17 mouse cellular contexts compared by ENCODE assay signal in the genomic region with DNA sequence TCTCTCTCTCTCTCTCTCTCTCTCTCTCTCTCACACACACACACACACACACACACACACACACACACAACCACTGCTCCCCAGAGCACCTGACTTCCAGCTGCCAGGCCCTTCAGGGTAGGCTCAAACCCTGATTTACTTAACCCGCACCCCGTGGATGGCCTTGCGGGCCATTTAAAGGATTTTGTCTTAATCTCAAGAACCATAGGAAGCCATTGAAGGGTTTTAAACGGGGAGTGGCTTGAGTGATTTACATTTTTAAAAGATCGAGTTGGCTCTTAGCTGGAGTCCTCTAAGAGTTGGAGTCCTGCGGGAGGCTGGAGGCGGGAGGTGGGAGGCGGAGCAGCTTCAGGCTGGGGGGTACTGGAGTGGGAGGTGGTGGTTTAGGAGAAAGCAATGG. TPM values are rescaled to one million over a fixed set of nuclear protein-coding genes. Genes with fewer than 3 reads are reported as not detected.
A peak's percentile ranks its signal among the peaks of the same experiment; 100 is the strongest.
DNase-seq lines count a peak whose midpoint lies in the region; ATAC-seq and TF ChIP-seq lines count a peak whose summit lies in the region.
"Had no signal": no experiment of that assay in that cellular context is flagged by ENCODE, and none has a peak within 500 bp of the region (broad histone marks: within the 10 kb centered on the region; RNA-seq: fewer than 3 reads in every experiment).

No protein-coding gene starts in this region.

- H3K27me3 ChIP-seq in forebrain, embryonic 12.5 days: peaks cover 100% of the 10 kb centered on the region
- peaks cover 87% of the 10 kb centered on the region for H3K27me3 ChIP-seq in forebrain, embryonic 14.5 days (replicated peaks; ENCODE audit: control insufficient read depth, insufficient read depth, low read length)
- peaks cover 100% of the 10 kb centered on the region for H3K27me3 ChIP-seq in midbrain, embryonic 12.5 days
- peaks cover 73% of the 10 kb centered on the region for H3K27me3 ChIP-seq in midbrain, embryonic 15.5 days (replicated peaks)
- H3K27me3 ChIP-seq in limb, embryonic 11.5 days (ENCODE audit: control insufficient read depth, insufficient read depth, low read length): peaks cover 10% of the 10 kb centered on the region
- peaks cover 3% of the 10 kb centered on the region; the same call in 1 of the 2 replicates for H3K27me3 ChIP-seq in stomach, postnatal 0 days (ENCODE audit: control insufficient read depth, insufficient read depth, low read length)

- H3K9ac ChIP-seq in forebrain, embryonic 12.5 days: no peak overlapping the region
- H3K9ac ChIP-seq in forebrain, embryonic 14.5 days (ENCODE audit: low read length): no peak overlapping the region
- H3K9ac ChIP-seq in midbrain, embryonic 12.5 days (replicated peaks): no peak overlapping the region
- H3K9ac ChIP-seq in midbrain, embryonic 15.5 days: no peak overlapping the region
- H3K9ac ChIP-seq in limb, embryonic 11.5 days (ENCODE audit: low read length): no peak overlapping the region
- H3K9ac ChIP-seq in stomach, postnatal 0 days (ENCODE audit: low read length): no peak overlapping the region
- H3K9ac ChIP-seq: lung, embryonic 15.5 days had no signal

- H3K4me1 ChIP-seq in forebrain, embryonic 12.5 days: peaks cover 64% of the 10 kb centered on the region
- peaks cover 31% of the 10 kb centered on the region for H3K4me1 ChIP-seq in forebrain, embryonic 14.5 days (ENCODE audit: control insufficient read depth, insufficient read depth, low read length)
- H3K4me1 ChIP-seq in midbrain, embryonic 12.5 days: peaks cover 56% of the 10 kb centered on the region
- H3K4me1 ChIP-seq in midbrain, embryonic 15.5 days: peaks cover 55% of the 10 kb centered on the region
- H3K4me1 ChIP-seq in limb, embryonic 11.5 days (ENCODE audit: control insufficient read depth, insufficient read depth, low read length): peaks cover 80% of the 10 kb centered on the region
- H3K4me1 ChIP-seq in stomach, postnatal 0 days (replicated peaks; ENCODE audit: control insufficient read depth, insufficient read depth): 0 out of 2 replicates have a peak, but pooled peaks cover 2% of the 10 kb centered on the region

- no peak for ATAC-seq in forebrain, embryonic 12.5 days (ENCODE audit: low FRiP score)
- no peak for ATAC-seq in forebrain, embryonic 14.5 days
- ATAC-seq in midbrain, embryonic 12.5 days (ENCODE audit: low FRiP score, low read depth): no peak
- no peak for ATAC-seq in midbrain, embryonic 15.5 days (replicated peaks)
- ATAC-seq in limb, embryonic 11.5 days (ENCODE audit: insufficient number of reproducible peaks, low FRiP score, low TSS enrichment, low read depth): no peak
- ATAC-seq in stomach, postnatal 0 days (ENCODE audit: low FRiP score, low TSS enrichment): 0 out of 2 replicates have a peak, but pooled peaks have one; percentile 14

- peak overlapping the region; percentile 46; the same call in 1 of the 2 replicates for H3K4me2 ChIP-seq in forebrain, embryonic 12.5 days
- H3K4me2 ChIP-seq in forebrain, embryonic 14.5 days (ENCODE audit: low read length): no peak overlapping the region
- peak overlapping the region; percentile 15 for H3K4me2 ChIP-seq in midbrain, embryonic 12.5 days (replicated peaks)
- no peak overlapping the region for H3K4me2 ChIP-seq in midbrain, embryonic 15.5 days
- H3K4me2 ChIP-seq in limb, embryonic 11.5 days (ENCODE audit: low read depth, severe bottlenecking): peak overlapping the region; percentile 1; the same call in 1 of the 2 replicates
- no peak overlapping the region for H3K4me2 ChIP-seq in stomach, postnatal 0 days (replicated peaks; ENCODE audit: low read depth)
- H3K4me2 ChIP-seq: heart, embryonic 11.5 days had no signal

- TF ChIP-seq CTCF in stomach, postnatal 0 days (IDR thresholded peaks at IDR 0.05; ENCODE audit: low read depth): no peak

- H3K36me3 ChIP-seq in forebrain, embryonic 12.5 days (replicated peaks): no peaks in the 10 kb centered on the region
- no peaks in the 10 kb centered on the region for H3K36me3 ChIP-seq in forebrain, embryonic 14.5 days (ENCODE audit: control insufficient read depth, insufficient read depth, low read length)
- H3K36me3 ChIP-seq in midbrain, embryonic 12.5 days: no peaks in the 10 kb centered on the region
- H3K36me3 ChIP-seq in midbrain, embryonic 15.5 days (replicated peaks): no peaks in the 10 kb centered on the region
- H3K36me3 ChIP-seq in limb, embryonic 11.5 days (ENCODE audit: control insufficient read depth, insufficient read depth, low read length): no peaks in the 10 kb centered on the region
- H3K36me3 ChIP-seq in stomach, postnatal 0 days (ENCODE audit: control insufficient read depth, insufficient read depth, low read length): no peaks in the 10 kb centered on the region
- H3K36me3 ChIP-seq: lung, embryonic 15.5 days had no signal

- H3K27ac ChIP-seq in forebrain, embryonic 12.5 days: no peak overlapping the region
- no peak overlapping the region for H3K27ac ChIP-seq in forebrain, embryonic 14.5 days (ENCODE audit: low read depth, low read length)
- peak overlapping the region; percentile 36; the same call in 1 of the 2 replicates for H3K27ac ChIP-seq in midbrain, embryonic 12.5 days (replicated peaks)
- H3K27ac ChIP-seq in midbrain, embryonic 15.5 days: no peak overlapping the region
- H3K27ac ChIP-seq in limb, embryonic 11.5 days (replicated peaks; ENCODE audit: low read depth, low read length): no peak overlapping the region
- no peak overlapping the region for H3K27ac ChIP-seq in stomach, postnatal 0 days (replicated peaks)
- H3K27ac ChIP-seq: lung, embryonic 15.5 days had no signal

- no peak for DNase-seq in forebrain, embryonic 14.5 days (ENCODE audit: low spot score)
- no peak for DNase-seq in limb, embryonic 11.5 days (ENCODE audit: low spot score)
- DNase-seq in stomach, postnatal 0 days (ENCODE audit: low spot score): no peak
- no peak for DNase-seq in yolk sac, embryonic 10.5 days (ENCODE audit: low spot score)
- no peak for DNase-seq in thymus, postnatal 25 days
- DNase-seq: adrenal gland, adult 8-10 months; cerebellum, adult 2 months; heart, postnatal 36 days; kidney, adult 11 months; kidney, postnatal 36 days; right cerebral cortex, postnatal 14 days had no signal

- no peaks in the 10 kb centered on the region for H3K9me3 ChIP-seq in forebrain, embryonic 12.5 days
- H3K9me3 ChIP-seq in forebrain, embryonic 14.5 days (replicated peaks; ENCODE audit: control insufficient read depth, low read length): no peaks in the 10 kb centered on the region
- H3K9me3 ChIP-seq in midbrain, embryonic 12.5 days: no peaks in the 10 kb centered on the region
- no peaks in the 10 kb centered on the region for H3K9me3 ChIP-seq in midbrain, embryonic 15.5 days
- H3K9me3 ChIP-seq in limb, embryonic 11.5 days (ENCODE audit: control insufficient read depth, low read length): no peaks in the 10 kb centered on the region
- no peaks in the 10 kb centered on the region for H3K9me3 ChIP-seq in stomach, postnatal 0 days (ENCODE audit: control insufficient read depth, low read length)
- H3K9me3 ChIP-seq: lung, embryonic 15.5 days had no signal

- no peak for TF ChIP-seq EP300 in stomach, postnatal 0 days (optimal IDR thresholded peaks at IDR 0.05)

- no peak overlapping the region for H3K4me3 ChIP-seq in forebrain, embryonic 12.5 days (replicated peaks)
- no peak overlapping the region for H3K4me3 ChIP-seq in forebrain, embryonic 14.5 days (ENCODE audit: low read depth, low read length)
- H3K4me3 ChIP-seq in midbrain, embryonic 12.5 days: no peak overlapping the region
- no peak overlapping the region for H3K4me3 ChIP-seq in midbrain, embryonic 15.5 days
- no peak overlapping the region for H3K4me3 ChIP-seq in limb, embryonic 11.5 days (ENCODE audit: low read depth, low read length)
- H3K4me3 ChIP-seq in stomach, postnatal 0 days (ENCODE audit: low read depth, low read length): no peak overlapping the region
- H3K4me3 ChIP-seq: lung, embryonic 15.5 days; myocyte had no signal

- WGBS in forebrain, embryonic 12.5 days: 2% methylated on average over 8 of the region's 8 CpGs
- WGBS in forebrain, embryonic 14.5 days: 1% methylated on average over 8 of the region's 8 CpGs
- WGBS in midbrain, embryonic 12.5 days: under 1% methylated on average over 8 of the region's 8 CpGs
- 5% methylated on average over 8 of the region's 8 CpGs for WGBS in midbrain, embryonic 15.5 days
- WGBS in limb, embryonic 11.5 days: 11% methylated on average over 8 of the region's 8 CpGs
- 14% methylated on average over 8 of the region's 8 CpGs for WGBS in stomach, postnatal 0 days

RNA-seq across cellular contexts. Expression of gene Lmx1b, which starts 58.4 kb away (rescaled TPM):
- 0.84 and 0.91 TPM in 2 replicates for polyA plus RNA-seq in forebrain, embryonic 12.5 days (2016; fragmentation: Nextera tagmentation; extraction: Ambion mirVana)
- 0.34 and 0.40 TPM in 2 replicates for polyA plus RNA-seq in forebrain, embryonic 14.5 days (2014; fragmentation: Nextera tagmentation; extraction: Ambion mirVana)
- polyA plus RNA-seq in midbrain, embryonic 12.5 days (2016; fragmentation: Nextera tagmentation; extraction: Ambion mirVana): 2.3 and 2.8 TPM in 2 replicates
- 1.5 and 1.7 TPM in 2 replicates for polyA plus RNA-seq in midbrain, embryonic 15.5 days (2015; fragmentation: Nextera tagmentation; extraction: Ambion mirVana)
- polyA plus RNA-seq in limb, embryonic 11.5 days (2014; fragmentation: Nextera tagmentation; extraction: Ambion mirVana): 10.2 and 10.6 TPM in 2 replicates
- 0.07 TPM in 1 of 2 replicates, not detected in the other for polyA plus RNA-seq in stomach, postnatal 0 days (2015; fragmentation: Nextera tagmentation; extraction: Ambion mirVana)
- polyA plus RNA-seq: myocyte had no signal

Comparison
In these comparisons a context has a peak if more than half of its experiments do, and no peak if none do; other contexts are left out.
1. H3K4me2 ChIP-seq: peak in forebrain, embryonic 12.5 days (single experiment), midbrain, embryonic 12.5 days (single experiment) and limb, embryonic 11.5 days (single experiment); none in forebrain, embryonic 14.5 days (single experiment), midbrain, embryonic 15.5 days (single experiment) and stomach, postnatal 0 days (single experiment).